Mouse (Mus musculus): ENCODE results near the gene A930009A15Rik. TPM values are rescaled to one million over a fixed set of nuclear protein-coding genes. Genes with fewer than 3 reads are reported as not detected.

Gene A930009A15Rik
- total RNA-seq (2023): not detected

DNA sequence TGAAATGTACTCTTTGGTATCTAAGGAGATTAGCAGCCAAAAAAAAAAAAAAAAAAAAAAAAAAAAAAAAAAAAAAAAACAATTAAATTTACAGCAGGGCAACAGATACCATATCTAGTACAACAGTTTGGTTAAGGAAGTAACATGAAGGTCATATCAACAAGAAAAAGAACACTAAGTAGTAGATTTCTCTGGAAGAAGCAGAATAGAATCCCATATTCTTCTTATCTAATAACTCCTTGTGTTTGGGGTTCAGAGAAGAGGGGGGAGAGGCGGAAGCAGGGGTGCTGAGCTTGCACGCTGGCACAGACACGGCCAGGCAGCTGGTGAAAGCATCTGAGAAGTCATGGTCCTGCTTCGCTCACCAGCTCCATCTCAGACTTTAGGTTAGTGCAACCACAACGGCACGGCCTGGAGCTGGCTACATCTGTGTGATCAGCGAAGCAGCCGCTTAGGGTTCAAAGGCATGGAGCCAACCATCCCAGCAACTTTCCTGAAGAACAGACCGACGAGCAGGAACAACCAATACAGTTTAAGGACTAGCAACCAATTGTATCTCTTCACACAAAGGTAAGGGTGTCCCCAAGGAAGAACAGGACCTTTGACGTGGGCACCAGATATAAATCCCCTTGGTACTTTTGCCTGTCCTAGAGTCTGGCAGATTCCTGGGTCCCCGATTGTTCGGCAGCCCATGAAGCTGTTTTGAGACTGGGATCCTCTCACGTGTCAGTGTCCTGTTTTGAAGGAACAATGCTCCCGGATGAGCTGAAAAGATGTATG, at the start of gene A930009A15Rik:
A930009A15Rik (plus strand) TSS at position 275 of the 780 bp plus-strand sequence.

DNA sequence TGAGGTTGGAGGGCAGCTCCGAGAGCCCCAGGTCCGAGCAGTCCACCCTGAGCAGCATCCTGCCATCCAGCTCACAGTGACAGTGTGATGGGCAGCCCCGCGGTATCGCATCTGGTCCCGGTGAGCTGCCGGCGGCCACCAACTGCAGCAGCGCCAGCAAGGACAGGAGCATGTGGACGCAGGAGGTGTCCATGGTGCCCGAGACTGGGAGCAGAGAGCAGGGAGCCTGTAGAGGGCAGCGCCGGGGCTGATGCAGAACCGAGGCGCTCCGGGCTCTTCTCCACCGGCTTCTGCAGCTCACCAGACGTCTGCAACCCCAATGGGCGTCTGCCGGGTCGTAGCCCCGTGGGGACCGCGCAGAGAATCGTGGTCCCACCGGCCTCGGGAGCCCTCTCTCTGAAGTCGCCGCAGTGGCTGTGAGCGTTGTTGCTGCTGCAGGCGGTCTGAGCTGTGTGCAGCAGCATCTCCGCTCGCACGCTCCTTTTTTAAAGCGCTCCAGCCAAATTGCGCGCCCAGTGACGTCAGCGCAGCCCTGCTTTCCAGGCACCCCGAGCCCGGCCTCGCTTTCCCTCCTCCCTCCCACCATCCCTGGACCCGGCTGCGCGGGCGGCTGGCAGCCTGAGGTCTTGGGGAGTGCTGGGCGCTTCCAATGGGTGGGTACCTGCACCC, 17.6 kb downstream of the A930009A15Rik start, which contains the start of gene Lgr5:
Lgr5 (minus strand) TSS at position 480 of the 669 bp plus-strand sequence.

Other genes starting within 250 kb of the A930009A15Rik start
- 18.9 TPM for gene Tmem19, start 207.5 kb upstream of the A930009A15Rik start, total RNA-seq (2023)
- 7.2 TPM for gene Thap2, start 185.5 kb upstream of the A930009A15Rik start, total RNA-seq (2023)
- gene Zfc3h1, start 185.0 kb upstream of the A930009A15Rik start, total RNA-seq (2023): 63.1 TPM
- not detected for gene Lgr5, start 17.8 kb downstream of the A930009A15Rik start, total RNA-seq (2023)
- 0.50 TPM for gene Tspan8, start 246.8 kb downstream of the A930009A15Rik start, total RNA-seq (2023)